Mouse (Mus musculus) hematopoietic multipotent progenitor cell, adult 10-12 weeks (in vitro differentiated cells): ENCODE data around the gene Smim1. TPM values are rescaled to one million over a fixed set of nuclear protein-coding genes. Genes with fewer than 3 reads are reported as not detected.

ENCODE experiments used
- polyA plus RNA-seq: library from polyadenylated mRNA; stranded (reverse); fragments of >175 nt; gene quantifications from 2 replicates; pipeline ENCODE4 v1.2.3, GENCODE M21; 2012; ENCODE audit warnings: low replicate concordance

Gene Smim1
- polyA plus RNA-seq: 1.7 and 12.0 TPM in 2 replicates

DNA sequence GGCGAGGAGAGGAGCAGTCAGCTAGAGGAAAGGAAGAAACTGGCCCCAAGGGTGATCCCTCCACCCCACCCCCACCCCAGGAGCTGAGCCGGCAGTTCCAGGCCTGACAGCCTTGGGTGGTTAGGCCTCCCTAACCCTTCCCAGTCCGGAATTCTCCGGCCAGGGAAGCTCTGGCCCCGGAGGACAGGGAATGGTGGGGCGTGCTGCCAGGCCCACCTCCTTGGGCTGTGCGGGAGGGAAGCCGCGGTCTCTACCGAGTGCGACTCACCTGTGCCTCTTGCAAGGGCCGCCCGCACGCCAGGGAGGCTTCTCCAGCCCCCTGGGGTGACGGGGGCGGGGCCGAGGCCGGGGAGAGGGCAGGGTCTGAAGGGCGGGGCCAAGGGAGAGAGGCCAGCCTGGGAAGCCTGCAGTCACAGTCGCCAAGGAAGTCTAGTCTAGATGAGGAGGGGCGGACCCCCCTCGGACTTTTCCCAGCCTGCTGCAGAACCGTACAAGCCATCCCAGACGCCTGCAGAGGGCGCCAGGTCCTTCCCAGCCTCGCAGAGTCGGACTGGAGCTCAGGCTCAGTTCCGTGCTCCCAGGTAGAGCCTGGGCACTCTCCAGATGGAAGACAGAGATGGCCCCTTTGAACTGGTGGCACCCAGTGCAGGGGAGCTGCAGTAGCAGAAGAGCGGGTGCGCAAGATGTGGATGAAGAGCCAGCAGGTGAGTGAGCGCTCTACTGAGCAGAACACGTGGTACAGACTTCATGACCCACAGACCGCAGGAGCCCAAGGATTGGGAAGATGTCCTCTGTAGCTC lies at the start of gene Smim1:
Gene Smim1 (minus strand): TSS at position 590 of the 800 bp plus-strand sequence.

DNA sequence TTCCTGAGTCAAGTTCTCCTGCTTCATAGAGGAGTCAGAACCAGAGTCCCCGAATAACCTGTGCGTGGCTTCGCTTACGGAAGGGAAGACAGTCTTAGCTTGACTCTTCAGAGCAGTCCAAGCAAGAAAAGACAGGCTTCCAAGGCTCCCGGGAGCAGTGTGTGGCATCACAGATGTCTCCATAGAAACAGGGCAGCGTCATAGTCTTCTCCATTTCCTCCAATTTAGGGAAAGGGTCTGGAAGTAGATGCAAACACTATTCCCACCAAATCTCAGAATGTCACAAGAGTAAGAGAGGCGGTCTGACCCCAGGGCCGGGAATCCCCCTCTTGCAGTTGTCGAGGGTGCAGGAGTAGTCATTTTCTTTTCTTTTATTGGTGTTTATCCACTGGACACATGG lies 16.5 kb upstream of the Smim1 start, which contains the start of gene Ccdc27:
Gene Ccdc27 (minus strand): TSS at position 101 of the 400 bp plus-strand sequence.

DNA sequence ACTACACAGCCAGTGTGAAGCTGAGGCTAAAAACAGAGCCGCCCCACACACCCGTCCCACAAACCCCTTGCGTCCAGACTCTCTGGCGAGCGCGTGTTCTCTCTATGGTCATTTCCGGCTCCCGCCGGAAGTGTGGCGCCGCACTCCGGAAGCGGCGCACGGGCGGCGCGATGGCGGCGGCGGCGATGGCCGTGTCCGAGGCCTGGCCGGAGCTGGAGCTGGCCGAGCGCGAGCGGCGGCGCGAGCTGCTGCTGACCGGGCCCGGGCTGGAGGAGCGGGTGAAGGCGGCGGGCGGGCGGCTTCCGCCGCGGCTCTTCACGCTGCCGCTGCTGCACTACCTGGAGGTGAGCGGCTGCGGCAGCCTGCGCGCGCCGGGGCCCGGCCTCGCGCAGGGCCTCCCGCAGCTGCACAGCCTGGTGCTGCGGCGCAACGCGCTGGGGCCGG lies 14.4 kb downstream of the Smim1 start, which contains the start of gene Lrrc47:
Gene Lrrc47 (plus strand): TSS at position 86 of the 444 bp plus-strand sequence.

DNA sequence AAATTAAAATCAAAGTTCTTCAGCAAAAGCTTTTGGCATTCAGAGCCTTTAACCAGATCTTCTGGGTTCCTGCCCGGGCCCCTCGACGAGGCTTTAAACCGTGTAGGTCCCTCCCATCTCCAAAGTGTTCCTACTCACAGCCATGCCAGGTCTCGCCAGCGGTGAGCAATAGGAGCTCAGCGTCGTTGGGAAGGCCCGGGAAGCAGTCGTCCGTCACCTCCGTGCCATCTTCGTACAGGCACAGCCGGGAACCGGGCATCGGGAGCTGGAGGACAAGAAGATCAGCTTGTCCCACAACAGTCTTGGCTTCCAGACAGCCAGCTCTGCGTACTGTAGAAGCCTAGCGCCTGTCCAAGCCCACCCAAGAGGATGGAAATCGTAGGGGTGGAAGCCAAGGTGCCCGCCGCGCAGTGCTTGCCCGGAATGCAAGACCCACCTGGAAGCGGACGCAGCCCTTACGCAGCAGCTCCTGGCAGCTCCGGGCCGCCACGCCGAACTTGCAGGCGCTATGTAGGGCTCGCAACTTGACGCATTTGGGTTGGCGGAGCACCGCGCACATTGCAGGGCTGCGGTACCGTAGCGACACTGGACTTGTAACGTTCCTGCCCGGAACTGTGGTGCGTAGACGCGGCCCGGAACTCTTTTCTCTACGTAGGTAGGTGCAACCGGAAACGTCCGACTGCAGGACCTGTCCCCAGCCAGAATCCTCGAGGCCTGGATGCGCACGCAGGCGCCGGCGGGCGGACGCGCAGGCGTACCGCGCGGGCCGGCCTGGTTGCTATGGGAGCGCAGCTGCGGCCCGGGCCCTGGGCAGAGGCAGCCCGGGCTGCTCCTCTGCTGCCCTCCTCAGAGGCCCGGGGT lies 51.4 kb downstream of the Smim1 start, which contains the start of the genes Dffb and Cep104:
Gene Dffb (minus strand): TSS at position 696 of the 861 bp plus-strand sequence.
Gene Cep104 (plus strand): TSS at position 764 of the 861 bp plus-strand sequence.

Other genes with a start within 250 kb of the Smim1 start
- gene A430005L14Rik, start 69.0 kb downstream of the Smim1 start, polyA plus RNA-seq: 65.8 and 74.3 TPM in 2 replicates
- gene Dffb, start 51.1 kb downstream of the Smim1 start, polyA plus RNA-seq: 10.9 and 21.1 TPM in 2 replicates
- 4.5 and 7.3 TPM in 2 replicates for gene Cep104, start 51.0 kb downstream of the Smim1 start, polyA plus RNA-seq
- gene Lrrc47, start 14.5 kb downstream of the Smim1 start, polyA plus RNA-seq: 66.7 and 124 TPM in 2 replicates
- not detected in 2 replicates for gene Ccdc27, start 16.4 kb upstream of the Smim1 start, polyA plus RNA-seq
- gene Trp73, start 114.0 kb upstream of the Smim1 start, polyA plus RNA-seq: 0.43 and 1.4 TPM in 2 replicates
- gene Wrap73, start 116.1 kb upstream of the Smim1 start, polyA plus RNA-seq: 4.6 and 13.4 TPM in 2 replicates
- gene Tprgl, start 134.4 kb upstream of the Smim1 start, polyA plus RNA-seq: 159 and 235 TPM in 2 replicates
- 0.30 TPM in 1 of 2 replicates, not detected in the other for gene Megf6, start 144.5 kb upstream of the Smim1 start, polyA plus RNA-seq